Mouse (Mus musculus) kidney, postnatal 36 days (tissue): ENCODE measurements at regions not wholly inside any gene's neighbourhood (a gene's known extent, or its start where the extent isn't known, plus 50 kb on each side); places are given as distances from the start of the nearest gene placed in this dataset.

Source experiments
- DNase-seq, 2 experiments: peaks; one replicate each; pipeline ENCODE4 v3.0.0; 2021 to 2022; ENCODE audit warnings: mixed read lengths in 2 of 2

- no peak for DNase-seq
Observed at GRCm38 (mm10) chr3:78412669-78413419, 873.5 kb downstream of the Rapgef2 start.

GRCm38 (mm10) chr3:78411395-78411794 lies 874.9 kb downstream of the Rapgef2 start:
- DNase-seq, result no peak

GRCm38 (mm10) chr3:78409237-78409636 lies 877.1 kb downstream of the Rapgef2 start:
- no peak for DNase-seq

GRCm38 (mm10) chr3:78405760-78406467 lies 880.4 kb downstream of the Rapgef2 start:
- DNase-seq, result no peak

GRCm38 (mm10) chr3:78358377-78358776 lies 927.9 kb downstream of the Rapgef2 start:
- DNase-seq, result peak; percentile 16 to 46

GRCm38 (mm10) chr3:78339891-78340290 lies 946.4 kb downstream of the Rapgef2 start:
- no peak for DNase-seq

- no peak for DNase-seq
Observed at GRCm38 (mm10) chr3:78311630-78312406, 974.5 kb downstream of the Rapgef2 start.

GRCm38 (mm10) chr3:78300506-78300905 lies 985.8 kb downstream of the Rapgef2 start:
- no peak for DNase-seq

- no peak for DNase-seq
Observed at GRCm38 (mm10) chr3:78291894-78292293, 994.4 kb downstream of the Rapgef2 start.

GRCm38 (mm10) chr3:78284071-78284470 lies 1002.2 kb downstream of the Rapgef2 start:
- no peak for DNase-seq

GRCm38 (mm10) chr3:78236920-78237319 lies 1049.4 kb downstream of the Rapgef2 start:
- DNase-seq, result no peak

GRCm38 (mm10) chr3:78209729-78210128 lies 1076.6 kb downstream of the Rapgef2 start:
- DNase-seq, result no peak

- no peak for DNase-seq
Observed at GRCm38 (mm10) chr3:78162601-78163000, 1123.7 kb downstream of the Rapgef2 start.

GRCm38 (mm10) chr3:78158450-78158849 lies 1127.9 kb downstream of the Rapgef2 start:
- no peak for DNase-seq
